Mouse (Mus musculus): ENCODE results near the gene 2010111I01Rik. TPM values are rescaled to one million over a fixed set of nuclear protein-coding genes. Genes with fewer than 3 reads are reported as not detected.

Gene 2010111I01Rik
- polyA plus RNA-seq, 1 experiment from 2014 or later, result 87.6 TPM

- 30% methylated on average over 2 of the region's 2 CpGs for WGBS
- Histone ChIP-seq H3K27ac (replicated peaks) (peak overlapping the region; percentile 42), H3K4me2 (peak overlapping the region; percentile 48), H3K36me3 (no peaks in the 10 kb centered on the region), H3K4me3 (peak overlapping the region; percentile 46), H3K27me3 (peaks cover 29% of the 10 kb centered on the region), H3K4me1 (replicated peaks) (peaks cover 45% of the 10 kb centered on the region), H3K9ac (peak overlapping the region; percentile 53), H3K9me3 (no peaks in the 10 kb centered on the region)
- no peak for ATAC-seq (ENCODE audit: low read depth)
Observed at GRCm38 (mm10) chr13:63273859-63274258, 309.2 kb downstream of the 2010111I01Rik start.

DNA sequence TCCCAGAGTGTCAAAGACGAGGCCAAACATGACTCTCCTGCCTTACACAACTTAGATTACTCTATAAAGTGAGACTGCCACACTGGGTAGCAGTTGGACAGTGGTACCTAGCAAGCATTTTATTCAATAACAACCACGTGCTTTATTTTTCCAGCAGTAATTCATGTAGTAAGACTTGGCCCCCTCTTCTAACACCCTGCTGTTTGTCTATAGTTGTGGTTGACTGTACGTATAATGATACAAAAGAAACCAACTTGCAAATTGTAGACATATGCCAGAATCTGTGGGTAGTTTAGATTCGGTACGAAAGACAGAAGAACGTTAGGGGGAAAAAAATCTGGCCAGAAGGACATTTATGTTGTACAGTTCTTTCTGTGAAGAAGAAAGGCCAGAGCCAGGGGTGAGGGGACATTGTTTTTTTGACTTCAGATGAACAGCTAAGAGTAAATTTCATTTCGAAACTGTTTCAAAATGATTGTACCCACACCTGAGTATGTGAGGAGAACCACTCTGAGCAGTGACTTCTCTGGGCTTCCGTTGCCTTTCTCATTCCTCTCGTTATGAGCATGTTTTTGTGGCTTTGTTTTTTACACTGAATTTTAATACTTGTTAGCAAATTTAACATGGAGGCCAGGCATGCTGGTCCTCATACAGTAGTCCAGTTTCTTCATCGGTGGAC lies 309.9 kb downstream of the 2010111I01Rik start:
- Histone ChIP-seq H3K9ac (peak overlapping the region; percentile 53), H3K4me1 (replicated peaks) (peaks cover 53% of the 10 kb centered on the region), H3K36me3 (no peaks in the 10 kb centered on the region), H3K9me3 (no peaks in the 10 kb centered on the region), H3K27me3 (peaks cover 29% of the 10 kb centered on the region), H3K4me3 (peak overlapping the region; percentile 46), H3K4me2 (peak overlapping the region; percentile 48), H3K27ac (replicated peaks) (peak overlapping the region; percentile 42; the same call in 1 of the 2 replicates)
- ATAC-seq (ENCODE audit: low read depth), result no peak
- 69% methylated on average over 10 of the region's 10 CpGs for WGBS

DNA sequence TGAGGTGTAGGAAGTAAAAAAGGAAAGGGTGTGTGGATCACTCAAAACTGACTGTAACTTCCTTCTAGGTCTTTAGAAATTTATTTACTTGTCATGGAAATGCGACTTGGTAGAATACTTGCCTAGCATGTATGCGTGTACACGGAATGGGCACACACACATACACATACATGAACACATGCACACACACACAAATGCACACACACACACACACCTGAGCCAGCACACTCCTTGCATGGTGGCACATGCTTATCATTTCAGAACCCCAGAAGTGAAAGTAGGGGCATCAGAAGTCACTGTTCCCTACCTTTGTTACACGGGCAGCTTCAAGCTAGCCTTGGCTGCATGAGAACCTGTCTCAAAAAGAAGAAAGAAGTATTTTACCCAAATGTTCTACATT lies 311.7 kb downstream of the 2010111I01Rik start:
- Histone ChIP-seq H3K36me3 (no peaks in the 10 kb centered on the region), H3K9ac (peak overlapping the region; percentile 39; the same call in 1 of the 2 replicates), H3K4me3 (peak overlapping the region; percentile 14; the same call in 1 of the 2 replicates), H3K27ac (replicated peaks) (0 out of 2 replicates have a peak overlapping the region, but pooled peaks have one; percentile 9), H3K27me3 (peaks cover 16% of the 10 kb centered on the region), H3K4me1 (replicated peaks) (peaks cover 69% of the 10 kb centered on the region), H3K9me3 (no peaks in the 10 kb centered on the region), H3K4me2 (peak overlapping the region; percentile 48)
- no peak for ATAC-seq (ENCODE audit: low read depth)
- WGBS, result 89% methylated on average over 4 of the region's 4 CpGs

- Histone ChIP-seq H3K9ac (0 out of 2 replicates have a peak overlapping the region, but pooled peaks have one; percentile 59), H3K9me3 (no peaks in the 10 kb centered on the region), H3K27me3 (peaks cover 16% of the 10 kb centered on the region), H3K4me2 (peak overlapping the region; percentile 48), H3K27ac (replicated peaks) (peak overlapping the region; percentile 71; the same call in 1 of the 2 replicates), H3K4me1 (replicated peaks) (peaks cover 61% of the 10 kb centered on the region), H3K4me3 (peak overlapping the region; percentile 8; the same call in 1 of the 2 replicates), H3K36me3 (no peaks in the 10 kb centered on the region)
- WGBS, result 77% methylated on average over 5 of the region's 5 CpGs
- no peak for ATAC-seq (ENCODE audit: low read depth)
Observed at GRCm38 (mm10) chr13:63277316-63277715, 312.6 kb downstream of the 2010111I01Rik start.

DNA sequence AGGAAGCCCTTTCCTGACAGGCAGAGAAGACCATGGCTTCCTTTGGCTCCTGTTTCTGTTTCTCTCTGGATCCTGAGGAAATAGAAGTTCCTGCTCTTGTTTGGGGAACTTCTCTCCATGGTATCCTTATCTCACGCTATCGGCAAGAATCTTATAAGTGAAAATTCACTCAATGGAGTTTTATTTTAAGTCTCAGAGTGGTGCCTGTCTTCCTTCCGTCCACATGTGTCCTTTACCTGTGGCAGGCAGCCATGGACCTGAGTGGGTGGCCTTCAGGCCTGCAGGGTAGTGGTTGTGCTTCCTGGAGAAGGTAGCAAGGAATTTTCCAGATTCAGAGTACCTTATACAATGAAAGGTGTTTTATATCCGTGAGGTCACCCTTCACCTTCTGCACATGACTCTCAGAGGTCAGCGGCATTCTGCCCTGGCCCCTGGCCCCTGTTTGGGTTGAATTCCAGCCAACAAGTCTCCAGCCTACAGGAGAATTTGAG lies 313.5 kb downstream of the 2010111I01Rik start:
- ATAC-seq (ENCODE audit: low read depth), result no peak
- Histone ChIP-seq H3K27ac (replicated peaks) (peak overlapping the region; percentile 71), H3K9me3 (no peaks in the 10 kb centered on the region), H3K9ac (peak overlapping the region; percentile 59; the same call in 1 of the 2 replicates), H3K36me3 (0 out of 2 replicates have a peak, but pooled peaks cover 1% of the 10 kb centered on the region), H3K27me3 (peaks cover 13% of the 10 kb centered on the region; the same call in 1 of the 2 replicates), H3K4me3 (peak overlapping the region; percentile 8), H3K4me2 (peak overlapping the region; percentile 48), H3K4me1 (replicated peaks) (peaks cover 53% of the 10 kb centered on the region)
- 44% methylated on average over 5 of the region's 5 CpGs for WGBS

- Histone ChIP-seq H3K9me3 (no peaks in the 10 kb centered on the region), H3K9ac (peak overlapping the region; percentile 59), H3K27me3 (peaks cover 13% of the 10 kb centered on the region; the same call in 1 of the 2 replicates), H3K36me3 (peaks cover 9% of the 10 kb centered on the region), H3K4me1 (replicated peaks) (peaks cover 51% of the 10 kb centered on the region), H3K27ac (replicated peaks) (peak overlapping the region; percentile 71), H3K4me2 (peak overlapping the region; percentile 48), H3K4me3 (peak overlapping the region; percentile 15)
- peak; percentile 86 for ATAC-seq (ENCODE audit: low read depth)
- 4% methylated on average over 10 of the region's 10 CpGs for WGBS
Observed at GRCm38 (mm10) chr13:63278796-63279475, 314.2 kb downstream of the 2010111I01Rik start.

DNA sequence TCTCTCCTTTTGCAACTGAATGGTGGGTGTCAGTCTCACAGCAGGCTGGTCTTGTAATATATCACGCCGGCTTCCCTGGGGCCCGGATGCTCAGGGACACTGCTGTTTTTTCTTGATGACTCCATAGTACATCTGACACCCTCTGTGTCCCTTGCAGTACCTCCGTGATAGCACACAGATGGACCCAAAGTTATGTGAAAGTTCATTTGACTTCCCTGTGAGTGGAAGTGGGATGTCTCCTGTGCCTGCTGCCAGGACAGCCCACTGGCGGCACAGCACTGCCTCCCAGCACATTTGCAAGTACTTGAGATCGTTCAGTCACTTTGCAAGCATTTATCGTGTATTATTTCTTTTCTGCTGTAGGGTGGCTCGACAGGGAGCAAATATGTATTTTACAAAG lies 315.1 kb downstream of the 2010111I01Rik start:
- peaks cover 10% of the 10 kb centered on the region for H3K36me3 ChIP-seq
- peak overlapping the region; percentile 56 for H3K9ac ChIP-seq
- H3K27ac ChIP-seq (replicated peaks), result peak overlapping the region; percentile 71
- H3K27me3 ChIP-seq, result peaks cover 13% of the 10 kb centered on the region; the same call in 1 of the 2 replicates
- H3K9me3 ChIP-seq, result no peaks in the 10 kb centered on the region
- peak overlapping the region; percentile 48 for H3K4me2 ChIP-seq
- H3K4me1 ChIP-seq (replicated peaks), result peaks cover 48% of the 10 kb centered on the region
- WGBS, result 31% methylated on average over 8 of the region's 8 CpGs
- ATAC-seq (ENCODE audit: low read depth), result no peak
- H3K4me3 ChIP-seq, result peak overlapping the region; percentile 15

DNA sequence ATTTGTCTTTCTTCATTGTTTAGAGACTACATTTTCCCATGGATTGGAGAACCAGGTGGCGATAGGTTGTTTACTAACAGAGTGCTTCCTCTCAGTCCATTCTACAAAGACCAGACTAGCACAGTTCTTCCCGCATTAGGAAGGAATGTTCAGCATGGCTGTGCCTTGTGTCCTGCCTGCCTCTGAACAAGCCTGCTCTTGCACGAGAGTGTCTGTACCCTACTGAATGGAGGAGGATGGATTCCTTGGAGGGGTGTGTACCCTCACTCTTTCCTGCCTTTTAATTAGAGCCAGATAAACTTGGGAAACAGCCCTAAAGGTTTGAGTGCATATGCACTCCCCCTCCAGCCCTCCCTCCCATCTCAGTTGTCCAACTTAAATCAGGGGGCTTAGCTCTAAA lies 315.7 kb downstream of the 2010111I01Rik start:
- ATAC-seq (ENCODE audit: low read depth), result no peak
- peak overlapping the region; percentile 48 for H3K4me2 ChIP-seq
- 0 out of 2 replicates have a peak overlapping the region, but pooled peaks have one; percentile 42 for H3K27ac ChIP-seq (replicated peaks)
- 37% methylated on average over 3 of the region's 3 CpGs for WGBS
- H3K4me1 ChIP-seq (replicated peaks), result peaks cover 43% of the 10 kb centered on the region
- H3K4me3 ChIP-seq, result 0 out of 2 replicates have a peak overlapping the region, but pooled peaks have one; percentile 8
- peak overlapping the region; percentile 49 for H3K9ac ChIP-seq
- H3K36me3 ChIP-seq, result peaks cover 13% of the 10 kb centered on the region
- H3K27me3 ChIP-seq, result peaks cover 13% of the 10 kb centered on the region; the same call in 1 of the 2 replicates
- no peaks in the 10 kb centered on the region for H3K9me3 ChIP-seq

DNA sequence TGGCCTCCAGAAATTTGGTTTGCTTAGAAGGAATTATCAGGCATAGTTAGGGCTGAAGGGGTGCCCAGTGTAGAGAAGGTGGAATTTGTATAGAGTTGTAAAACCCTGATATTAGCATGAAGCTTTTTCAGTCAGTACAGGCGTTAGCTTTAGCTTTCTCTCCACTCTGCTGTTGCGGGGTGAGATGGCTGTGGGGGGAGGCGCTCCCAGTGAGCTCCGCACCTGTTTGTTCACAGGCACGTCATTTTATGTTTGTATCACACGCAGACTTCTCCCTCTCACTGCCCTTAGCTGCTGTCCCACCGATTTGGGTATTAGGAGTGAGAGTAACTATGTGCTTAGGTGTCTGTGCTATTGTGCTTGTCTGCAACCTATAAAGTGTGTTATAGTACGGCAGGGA lies 316.5 kb downstream of the 2010111I01Rik start:
- Histone ChIP-seq H3K4me1 (replicated peaks) (peaks cover 44% of the 10 kb centered on the region), H3K9me3 (no peaks in the 10 kb centered on the region)
- ATAC-seq (ENCODE audit: low read depth), result no peak

GRCm38 (mm10) chr13:63283236-63283635 lies 318.5 kb downstream of the 2010111I01Rik start:
- Histone ChIP-seq H3K4me3 (no peak overlapping the region), H3K4me2 (no peak overlapping the region), H3K9me3 (no peaks in the 10 kb centered on the region), H3K36me3 (peaks cover 32% of the 10 kb centered on the region), H3K27me3 (no peaks in the 10 kb centered on the region), H3K27ac (replicated peaks) (no peak overlapping the region), H3K4me1 (replicated peaks) (peaks cover 37% of the 10 kb centered on the region), H3K9ac (no peak overlapping the region)
- ATAC-seq (ENCODE audit: low read depth), result no peak

More for the DNA sequence above, 316.5 kb downstream of the 2010111I01Rik start:
- peak overlapping the region; percentile 49; the same call in 1 of the 2 replicates for H3K9ac ChIP-seq
- H3K4me2 ChIP-seq, result peak overlapping the region; percentile 48
- H3K27me3 ChIP-seq, result peaks cover 12% of the 10 kb centered on the region; the same call in 1 of the 2 replicates
- 0 out of 2 replicates have a peak overlapping the region, but pooled peaks have one; percentile 42 for H3K27ac ChIP-seq (replicated peaks)
- peaks cover 17% of the 10 kb centered on the region for H3K36me3 ChIP-seq
- no peak overlapping the region for H3K4me3 ChIP-seq
- WGBS, result 73% methylated on average over 8 of the region's 8 CpGs

- peaks cover 34% of the 10 kb centered on the region for H3K4me1 ChIP-seq (replicated peaks)
- no peaks in the 10 kb centered on the region for H3K27me3 ChIP-seq
- H3K9ac ChIP-seq, result no peak overlapping the region
- no peak for ATAC-seq (ENCODE audit: low read depth)
- no peak overlapping the region for H3K4me3 ChIP-seq
- WGBS, result 91% methylated on average over 3 of the region's 3 CpGs
- H3K36me3 ChIP-seq, result peaks cover 32% of the 10 kb centered on the region
- H3K4me2 ChIP-seq, result no peak overlapping the region
- no peaks in the 10 kb centered on the region for H3K9me3 ChIP-seq
- H3K27ac ChIP-seq (replicated peaks), result no peak overlapping the region
Observed at GRCm38 (mm10) chr13:63284748-63285147, 320.1 kb downstream of the 2010111I01Rik start.
